Mouse (Mus musculus): ENCODE data around the gene Xrra1. TPM values are rescaled to one million over a fixed set of nuclear protein-coding genes. Genes with fewer than 3 reads are reported as not detected.

Xrra1 gene
- polyA plus RNA-seq (2012; rRNA removed; ENCODE audit: low replicate concordance) = 0.15 and 0.32 TPM in 2 replicates

GRCm38 (mm10) chr7:99858813-99859585 is at the start of gene Xrra1:
Gene Xrra1, plus strand, starts transcription at chr7:99859116.

GRCm38 (mm10) chr7:99828083-99828570 is 30.8 kb upstream of the Xrra1 start, which contains the start of gene Neu3:
Gene Neu3, minus strand, starts transcription at chr7:99828417.

GRCm38 (mm10) chr7:99863362-99863761 is 4.4 kb downstream of the Xrra1 start, which contains the start of gene Spcs2:
Gene Spcs2, minus strand, starts transcription at chr7:99863462.

Other genes with a start within 250 kb of the Xrra1 start
- gene Tpbgl, start 232.0 kb upstream of the Xrra1 start, polyA plus RNA-seq (2012; rRNA removed; ENCODE audit: low replicate concordance) = 2.7 and 3.9 TPM in 2 replicates
- gene Slco2b1, start 147.8 kb upstream of the Xrra1 start, polyA plus RNA-seq (2012; rRNA removed; ENCODE audit: low replicate concordance) = 25.2 and 37.7 TPM in 2 replicates
- not detected in 2 replicates for gene Olfr520, start 128.8 kb upstream of the Xrra1 start, polyA plus RNA-seq (2012; rRNA removed; ENCODE audit: low replicate concordance)
- gene Olfr521, start 95.6 kb upstream of the Xrra1 start, polyA plus RNA-seq (2012; rRNA removed; ENCODE audit: low replicate concordance) = not detected in 2 replicates
- gene Neu3, start 30.7 kb upstream of the Xrra1 start, polyA plus RNA-seq (2012; rRNA removed; ENCODE audit: low replicate concordance) = 1.6 and 3.1 TPM in 2 replicates
- 10.3 and 10.5 TPM in 2 replicates for gene Spcs2, start 4.3 kb downstream of the Xrra1 start, polyA plus RNA-seq (2012; rRNA removed; ENCODE audit: low replicate concordance)
- gene Rnf169, start 121.3 kb downstream of the Xrra1 start, polyA plus RNA-seq (2012; rRNA removed; ENCODE audit: low replicate concordance) = 1.6 and 2.1 TPM in 2 replicates
- 0.12 and 0.32 TPM in 2 replicates for gene Chrdl2, start 147.1 kb downstream of the Xrra1 start, polyA plus RNA-seq (2012; rRNA removed; ENCODE audit: low replicate concordance)